Mouse (Mus musculus): ENCODE data around the gene Epn1.

The Epn1 gene

GRCm38 (mm10) chr7:5092381-5092780 lies 12.3 kb downstream of the Epn1 start:
- no peak for DNase-seq (ENCODE audit: low spot score in 2 of 2)

GRCm38 (mm10) chr7:5092831-5093510 lies 12.9 kb downstream of the Epn1 start:
- no peak for DNase-seq (ENCODE audit: low spot score in 2 of 2)

- no peak for DNase-seq (ENCODE audit: low spot score in 2 of 2)
These were observed 18.7 kb downstream of the Epn1 start for GRCm38 (mm10) chr7:5098769-5099168.

GRCm38 (mm10) chr7:5099796-5100195 lies 19.8 kb downstream of the Epn1 start:
- no peak for DNase-seq (ENCODE audit: low spot score in 2 of 2)

- DNase-seq (ENCODE audit: low spot score in 2 of 2): no peak
These were observed 21.1 kb downstream of the Epn1 start for GRCm38 (mm10) chr7:5101066-5101663.

GRCm38 (mm10) chr7:5102564-5102963 lies 22.5 kb downstream of the Epn1 start:
- DNase-seq (ENCODE audit: low spot score in 2 of 2): no peak

- DNase-seq (ENCODE audit: low spot score in 2 of 2): no peak
These were observed 28.2 kb downstream of the Epn1 start for GRCm38 (mm10) chr7:5108272-5108671.

GRCm38 (mm10) chr7:5109301-5109700 lies 29.3 kb downstream of the Epn1 start:
- DNase-seq (ENCODE audit: low spot score in 2 of 2): no peak

- no peak for DNase-seq (ENCODE audit: low spot score in 2 of 2)
These were observed 32.7 kb downstream of the Epn1 start for GRCm38 (mm10) chr7:5112701-5113100.

- DNase-seq (ENCODE audit: low spot score in 2 of 2): no peak
These were observed 36.8 kb downstream of the Epn1 start, which contains the start of gene Rfpl4 for GRCm38 (mm10) chr7:5116850-5117249. Gene Rfpl4, minus strand, starts transcription at chr7:5116950.

- no peak for DNase-seq (ENCODE audit: low spot score in 2 of 2)
These were observed 45.0 kb downstream of the Epn1 start for GRCm38 (mm10) chr7:5125078-5125477.

GRCm38 (mm10) chr7:5125549-5126406 lies 45.7 kb downstream of the Epn1 start, which contains the start of gene Rasl2-9:
Gene Rasl2-9, minus strand, starts transcription at chr7:5125950.
- DNase-seq (ENCODE audit: low spot score in 2 of 2): peak; percentile 7 to 64

Data from thymus, postnatal 10 days (tissue).